Mouse (Mus musculus): ENCODE data around the gene Capn10.

- TF ChIP-seq CTCF (IDR thresholded peaks at IDR 0.05; ENCODE audit: extremely low read depth, insufficient read length, insufficient replicate concordance, low read depth, low read length) = no peak
- TF ChIP-seq POLR2A (IDR thresholded peaks at IDR 0.05; ENCODE audit: low read depth, low read length) = no peak
Measured at GRCm38 (mm10) chr1:92919775-92920174, 14.4 kb upstream of the Capn10 start.

All from small intestine, adult 2 months (tissue).